Mouse (Mus musculus): Measurements from ENCODE around the gene Efnb3.

The Efnb3 gene

DNA sequence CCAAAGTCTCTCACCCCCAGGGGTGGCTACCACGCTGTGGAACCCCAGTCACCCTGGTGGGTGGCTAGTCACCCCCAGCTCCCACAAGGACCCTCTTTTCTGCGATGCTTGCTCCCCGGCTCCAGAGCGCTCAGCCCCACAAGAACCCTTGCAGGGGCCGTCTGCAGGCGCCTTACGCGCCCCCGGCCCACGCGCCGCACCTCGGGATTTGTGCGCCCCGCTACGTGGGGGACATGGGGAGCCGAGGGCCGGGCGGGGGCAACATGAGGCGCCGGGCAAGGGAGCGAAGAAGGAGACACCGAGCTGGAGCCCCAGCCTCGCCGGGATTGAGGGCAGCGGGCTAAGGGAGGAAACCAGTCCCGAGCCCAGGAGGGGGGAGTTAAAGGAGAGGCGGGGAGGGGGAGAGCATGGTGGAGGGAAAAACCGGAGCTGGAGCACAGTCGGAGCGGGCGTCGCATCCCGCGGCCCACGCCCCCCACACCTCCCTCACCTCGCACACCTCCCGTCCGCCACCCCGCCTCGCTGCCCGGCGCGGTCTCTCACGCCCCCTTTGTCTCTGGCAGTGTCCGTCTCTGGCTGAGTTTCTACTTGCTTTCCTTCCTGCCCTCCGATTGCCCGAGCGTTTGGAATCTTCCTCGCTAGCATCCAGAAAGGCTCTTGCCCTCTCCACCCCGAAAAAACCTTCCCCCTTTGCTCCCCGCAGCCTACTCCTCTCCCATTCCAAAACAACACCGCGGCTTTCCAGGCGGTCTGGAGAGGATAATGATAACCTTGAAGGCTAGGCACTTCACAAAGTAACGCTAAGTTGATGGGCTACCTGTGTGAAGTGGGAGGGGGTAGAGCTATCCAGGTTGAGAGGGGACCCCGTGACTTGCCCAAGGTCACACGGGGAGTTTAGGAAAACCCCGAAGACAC lies at the start of gene Efnb3:
Gene Efnb3 (minus strand): TSS at position 355 of the 915 bp plus-strand sequence.
- no peak for DNase-seq (ENCODE audit: low spot score in 2 of 2)

DNA sequence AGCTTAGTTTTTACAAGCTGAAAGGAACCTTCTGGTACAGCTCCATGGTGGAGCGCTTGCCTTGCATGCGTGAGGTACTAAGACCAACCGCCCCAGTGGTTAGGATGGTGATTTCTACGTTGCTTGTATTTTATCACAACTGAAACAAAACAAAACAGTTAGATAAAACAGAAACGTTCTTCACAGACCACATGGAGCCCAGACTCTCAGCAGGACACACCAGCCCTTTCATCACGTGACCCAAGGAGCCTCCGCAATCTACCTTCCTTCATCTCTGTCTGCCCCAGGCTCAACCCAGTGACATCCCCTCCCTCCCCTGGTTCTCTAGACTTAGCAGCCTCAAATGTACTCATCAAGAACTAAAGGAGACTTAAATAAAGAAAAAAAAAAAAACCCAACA lies 49.4 kb upstream of the Efnb3 start:
- no peak for DNase-seq (ENCODE audit: low spot score in 2 of 2)

DNA sequence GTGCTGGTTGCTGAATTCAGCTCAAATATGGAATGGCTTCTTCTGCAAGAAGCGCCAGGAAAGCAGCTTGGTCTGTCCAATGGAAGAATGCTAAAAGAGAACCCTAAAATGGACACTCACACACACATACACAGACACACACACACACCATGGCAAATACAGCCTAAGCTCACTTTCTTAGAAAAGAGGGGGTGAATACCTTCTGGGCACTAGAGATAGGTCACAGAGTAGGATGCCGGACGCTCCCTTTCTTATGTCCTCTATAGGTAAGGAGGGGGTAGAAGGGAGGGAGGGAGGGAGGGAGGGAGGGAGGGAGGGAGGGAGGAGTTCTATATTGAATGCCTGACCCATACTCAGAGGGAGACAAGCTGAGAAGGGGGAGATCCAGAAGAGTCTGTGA lies 48.5 kb upstream of the Efnb3 start:
- no peak for DNase-seq (ENCODE audit: low spot score in 2 of 2)

DNA sequence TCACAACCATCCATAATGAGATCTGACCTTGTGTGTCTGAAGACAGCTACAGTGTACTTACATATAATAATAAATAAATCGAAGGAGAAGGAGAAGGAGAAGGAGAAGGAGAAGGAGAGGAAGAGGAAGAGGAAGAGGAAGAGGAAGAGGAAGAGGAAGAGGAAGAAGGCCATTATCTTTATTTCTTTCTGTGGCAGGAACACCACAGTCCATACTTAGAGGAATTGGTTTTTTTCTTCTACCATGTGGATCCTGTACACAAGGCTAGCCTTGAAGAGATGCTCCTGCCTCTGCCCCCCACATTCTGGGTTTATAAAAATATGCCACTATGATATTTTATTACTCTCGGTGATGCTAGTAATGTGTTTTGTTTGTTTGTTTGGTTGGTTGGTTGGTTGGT lies 46.8 kb upstream of the Efnb3 start:
- DNase-seq (ENCODE audit: low spot score in 2 of 2), result no peak

DNA sequence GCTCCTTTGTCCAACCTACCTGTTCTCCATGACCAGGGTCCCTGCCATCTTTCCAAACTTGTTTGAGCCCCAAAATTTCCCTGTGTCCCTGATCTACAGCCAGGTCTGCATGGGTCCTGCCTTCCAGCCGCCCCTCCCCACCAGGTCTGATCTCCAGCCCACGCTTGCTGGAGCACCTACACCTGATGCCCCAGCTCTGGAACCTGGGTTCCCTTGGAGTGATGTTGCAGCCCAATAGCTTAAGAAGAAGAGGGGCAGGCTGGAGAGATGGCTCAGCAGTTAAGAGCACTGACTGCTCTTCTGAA lies 46.4 kb upstream of the Efnb3 start:
- DNase-seq (ENCODE audit: low spot score in 2 of 2), result no peak

DNA sequence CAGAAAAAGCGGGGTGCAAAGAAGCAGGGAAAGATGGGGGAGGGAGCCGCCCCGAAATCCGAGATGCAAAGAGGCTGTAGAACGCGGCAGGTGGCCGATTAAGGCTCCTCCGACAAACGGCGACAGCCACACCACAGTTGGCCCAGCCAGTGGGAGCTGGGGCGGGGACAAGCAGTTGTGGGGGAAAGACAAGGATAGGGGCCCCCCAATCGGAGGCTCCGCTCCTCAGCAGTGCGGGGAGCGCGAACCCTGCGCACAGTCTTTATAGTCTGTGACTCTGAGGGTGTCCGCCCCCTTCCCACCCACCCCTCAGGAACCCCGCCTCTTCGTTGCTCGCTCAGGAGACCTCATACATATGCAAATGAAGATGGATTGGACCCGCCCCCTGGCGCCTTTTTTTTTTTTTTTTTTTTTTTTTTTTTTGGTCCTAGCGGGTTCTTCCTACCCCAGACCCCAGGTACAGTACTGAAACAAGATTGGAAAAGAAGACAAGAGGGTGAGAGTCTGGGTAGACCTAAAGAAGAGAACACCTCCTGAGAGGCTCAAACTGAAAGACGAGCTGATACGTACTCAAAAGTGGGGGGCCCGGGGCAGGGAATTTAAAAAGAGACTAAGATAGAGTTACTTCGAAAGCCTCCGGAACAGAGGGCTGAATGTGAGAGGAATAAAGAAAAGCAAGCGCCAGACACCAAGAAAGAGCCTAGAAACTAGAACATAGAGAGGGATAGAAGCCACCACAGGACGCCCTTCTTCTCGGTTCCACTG lies 45.9 kb upstream of the Efnb3 start, which contains the start of gene Atp1b2:
Gene Atp1b2 (minus strand): TSS at position 217 of the 765 bp plus-strand sequence.
- DNase-seq (ENCODE audit: low spot score in 2 of 2), result peak; percentile 76 to 83

DNA sequence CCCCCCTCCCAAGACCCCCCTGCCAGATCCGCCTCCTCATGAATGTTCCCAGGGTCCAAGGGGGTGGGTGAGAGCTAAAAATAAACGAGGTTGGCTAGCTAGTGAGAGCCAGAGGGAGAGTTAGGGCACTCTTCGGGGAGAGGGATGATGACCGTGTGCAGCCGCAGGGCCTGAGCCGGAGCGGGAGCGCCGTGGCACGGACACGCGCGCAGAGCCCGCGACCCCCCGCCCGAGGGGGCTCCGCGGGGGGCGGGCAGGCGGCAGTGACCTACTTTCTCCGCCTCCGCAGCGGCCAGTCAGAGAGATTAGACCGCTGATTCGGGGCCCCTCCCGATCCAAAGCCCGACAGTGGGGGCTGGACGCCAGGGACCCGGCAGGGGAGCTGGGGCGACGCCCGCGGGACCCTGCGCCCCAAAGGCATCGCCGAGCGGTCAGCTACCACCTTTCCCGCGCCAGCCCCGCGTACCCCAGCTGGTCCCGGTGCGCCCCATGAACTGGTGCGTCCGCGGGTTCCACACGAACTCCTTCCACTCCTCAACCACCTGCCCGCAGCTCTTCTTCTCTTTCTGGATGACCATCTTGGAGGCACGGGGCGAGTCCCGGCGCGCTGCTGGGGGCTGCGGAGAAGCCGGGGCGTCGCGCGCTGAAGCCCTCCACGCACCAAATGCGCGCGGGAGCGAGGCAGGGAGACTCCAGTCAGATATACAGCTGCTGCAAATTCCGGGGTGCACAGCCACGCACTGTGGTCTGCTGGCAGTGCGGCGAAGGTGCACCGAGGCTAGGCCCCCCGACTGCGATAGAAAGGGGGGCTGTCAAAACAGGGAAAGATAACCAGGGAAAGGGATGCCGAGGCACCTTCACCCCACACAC lies 45.0 kb upstream of the Efnb3 start:
- peak in 1 of 2 experiments; percentile 51 for DNase-seq (ENCODE audit: low spot score in 2 of 2)

DNA sequence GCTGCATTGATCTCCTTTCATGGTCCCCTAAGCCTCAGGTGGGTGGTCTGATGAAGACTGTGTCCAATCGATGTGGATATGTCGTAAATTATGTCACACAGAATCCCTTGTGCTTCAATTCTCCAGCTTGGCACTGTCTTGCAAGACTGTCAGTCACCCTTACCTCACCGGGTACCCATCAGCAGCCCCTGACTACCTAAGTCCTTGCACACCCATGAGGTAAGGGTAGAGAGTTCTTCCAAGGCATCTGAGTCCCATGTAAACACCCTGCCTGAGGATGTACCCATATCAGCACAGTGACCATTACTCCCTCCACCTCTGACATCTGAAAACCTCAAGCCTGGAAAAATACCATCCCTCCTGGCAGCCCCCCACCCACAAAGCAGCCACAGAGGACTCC lies 44.3 kb upstream of the Efnb3 start:
- no peak for DNase-seq (ENCODE audit: low spot score in 2 of 2)

DNA sequence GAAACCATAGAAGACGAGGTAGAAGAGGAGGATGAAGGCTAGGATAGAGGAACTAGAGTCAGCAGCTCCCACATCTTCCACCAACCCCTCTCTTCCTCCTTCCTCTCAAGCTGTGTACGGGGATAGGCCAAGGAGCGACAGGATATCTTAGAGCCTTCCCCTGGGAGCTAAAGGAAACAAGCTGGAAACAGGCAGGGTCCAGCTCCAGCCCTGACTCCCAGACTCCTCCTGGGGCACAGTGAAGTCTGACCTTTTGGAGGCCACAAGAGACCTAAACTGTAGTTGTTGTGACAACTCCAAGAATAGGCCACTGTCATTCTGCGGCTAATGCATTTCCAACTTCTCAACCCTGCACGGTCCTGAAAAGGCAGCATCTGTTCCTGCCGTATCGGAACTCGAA lies 43.5 kb upstream of the Efnb3 start:
- no peak for DNase-seq (ENCODE audit: low spot score in 2 of 2)

DNA sequence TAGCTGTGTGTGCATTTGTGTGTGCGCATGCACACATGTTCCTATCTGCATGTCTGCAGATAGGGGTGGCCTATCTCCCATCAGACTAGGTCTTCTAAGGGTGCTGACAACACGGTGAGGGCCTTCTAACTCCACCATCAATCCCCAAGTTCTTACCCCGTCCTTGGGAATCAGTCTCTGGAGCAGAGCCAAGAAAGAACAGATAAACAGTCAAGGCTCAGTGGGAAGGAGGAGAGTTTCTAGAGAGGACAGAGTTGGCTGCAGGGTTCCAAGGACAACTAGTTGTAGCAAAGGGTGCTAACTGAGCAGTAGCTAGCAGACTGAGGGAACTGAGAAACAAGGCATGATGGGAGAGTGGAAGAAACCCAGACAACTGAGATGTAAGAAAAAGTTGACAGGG lies 41.8 kb upstream of the Efnb3 start:
- no peak for DNase-seq (ENCODE audit: low spot score in 2 of 2)

DNA sequence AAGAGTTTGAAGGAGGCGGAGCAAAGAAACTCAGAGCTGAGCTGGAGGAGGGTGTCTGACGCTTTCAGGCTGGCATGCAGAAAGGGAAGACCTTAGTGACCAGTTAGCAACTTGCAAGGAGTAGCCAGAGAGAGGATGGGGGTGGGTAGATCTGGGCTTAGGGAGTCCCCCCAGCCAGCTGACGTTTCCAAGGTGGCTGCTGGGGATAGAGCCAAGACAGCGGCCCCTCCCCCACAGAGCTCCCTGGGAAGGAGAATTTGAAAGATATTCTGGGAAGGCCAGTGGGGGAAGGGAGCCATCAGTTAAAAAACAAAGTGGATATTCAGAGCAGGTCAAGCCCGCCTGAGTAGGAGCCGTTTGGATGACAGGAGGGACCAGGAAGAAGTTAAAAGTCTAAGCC lies 40.1 kb upstream of the Efnb3 start:
- peak; percentile 76 to 79 for DNase-seq (ENCODE audit: low spot score in 2 of 2)

DNA sequence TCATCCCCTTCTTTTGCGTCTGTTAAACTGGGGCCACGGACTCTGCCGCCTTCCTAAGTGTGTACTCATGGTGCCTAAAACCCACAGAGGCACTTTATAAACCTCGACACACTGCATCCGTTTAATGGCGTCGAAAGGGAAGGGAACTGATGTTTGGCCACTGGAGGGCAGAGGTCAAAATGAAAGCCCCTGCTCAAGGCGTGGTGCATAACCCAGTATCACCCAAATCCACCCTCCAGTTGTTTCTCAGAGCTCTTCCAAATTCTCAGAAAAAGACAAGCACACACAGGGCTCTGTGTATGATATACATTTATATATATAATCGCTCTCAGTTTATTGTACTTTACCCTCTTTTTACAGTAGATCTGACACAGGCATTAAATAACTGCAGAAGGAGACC lies 39.4 kb upstream of the Efnb3 start:
- DNase-seq (ENCODE audit: low spot score in 2 of 2), result no peak

DNA sequence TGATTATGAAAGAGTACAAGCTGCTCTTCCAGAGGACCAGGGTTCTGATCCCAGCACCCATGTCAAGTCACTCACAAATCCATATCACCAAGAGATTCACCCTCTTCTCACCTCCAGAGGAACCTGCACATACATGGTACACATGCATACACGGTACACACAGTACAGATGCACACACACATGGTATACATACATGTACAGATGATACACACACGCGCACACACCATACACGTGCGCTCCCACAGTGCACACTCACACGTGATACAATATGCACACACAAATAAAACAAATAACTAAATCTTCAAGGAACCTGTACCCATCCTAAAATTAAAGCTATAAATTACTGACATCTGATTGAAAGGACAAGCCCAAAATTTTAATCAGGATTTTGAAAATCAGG lies 34.8 kb upstream of the Efnb3 start:
- no peak for DNase-seq (ENCODE audit: low spot score in 2 of 2)

DNA sequence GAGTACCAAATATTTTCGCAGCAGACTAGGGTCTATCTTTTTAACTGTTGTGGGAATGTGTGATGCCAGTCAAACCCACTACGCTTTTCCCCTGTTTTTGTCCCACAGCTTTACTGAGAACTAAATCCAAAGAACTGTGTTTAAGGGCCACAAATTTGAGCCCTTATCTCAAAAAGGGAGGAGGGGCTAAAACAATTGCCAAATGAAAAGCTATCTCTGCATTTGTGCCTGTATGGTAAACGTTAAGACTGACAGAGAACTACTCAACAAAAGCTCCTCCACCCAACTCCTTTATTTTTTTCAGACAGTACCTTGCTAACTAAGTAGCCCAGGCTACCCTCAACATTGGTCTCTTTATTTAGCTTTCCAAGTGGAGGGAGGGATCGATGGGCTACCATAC lies 32.8 kb upstream of the Efnb3 start:
- no peak for DNase-seq (ENCODE audit: low spot score in 2 of 2)

DNA sequence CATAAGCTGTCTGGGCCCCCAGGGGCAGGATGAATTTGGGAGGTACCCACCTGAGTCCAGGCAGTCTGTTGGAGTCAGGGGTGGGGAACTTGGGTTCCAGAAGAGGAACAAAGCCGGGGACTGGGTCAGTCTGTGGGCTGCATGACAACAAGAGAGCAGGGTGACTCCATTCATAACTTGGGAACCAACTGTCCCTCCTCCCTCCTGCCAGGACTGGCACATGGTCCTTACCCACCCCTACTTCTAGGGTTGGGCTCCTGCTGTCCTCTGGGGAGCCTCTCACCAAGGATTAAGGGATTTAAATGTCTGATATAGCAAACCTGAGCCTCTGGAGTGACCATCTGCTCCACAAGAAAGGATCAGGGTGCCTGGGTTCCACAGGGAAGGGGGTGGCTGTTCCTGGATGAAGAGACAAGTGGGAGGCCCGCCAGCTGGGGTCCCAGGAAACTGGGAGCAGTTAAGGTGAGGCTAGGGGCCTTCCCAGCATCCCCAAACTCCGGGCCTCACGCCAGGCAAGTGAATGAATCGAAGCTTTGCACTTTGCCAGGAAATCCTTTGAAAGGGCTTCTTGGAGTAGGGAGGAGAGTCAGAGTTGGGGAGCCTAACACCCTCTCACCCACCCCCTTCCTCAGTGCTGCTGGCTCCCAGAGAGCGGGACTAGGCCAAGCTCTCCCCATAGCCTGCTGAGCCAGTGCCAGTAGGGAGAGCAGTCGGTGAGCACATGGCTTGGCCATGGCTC lies 32.1 kb upstream of the Efnb3 start:
- DNase-seq (ENCODE audit: low spot score in 2 of 2), result peak; percentile 74 to 76

DNA sequence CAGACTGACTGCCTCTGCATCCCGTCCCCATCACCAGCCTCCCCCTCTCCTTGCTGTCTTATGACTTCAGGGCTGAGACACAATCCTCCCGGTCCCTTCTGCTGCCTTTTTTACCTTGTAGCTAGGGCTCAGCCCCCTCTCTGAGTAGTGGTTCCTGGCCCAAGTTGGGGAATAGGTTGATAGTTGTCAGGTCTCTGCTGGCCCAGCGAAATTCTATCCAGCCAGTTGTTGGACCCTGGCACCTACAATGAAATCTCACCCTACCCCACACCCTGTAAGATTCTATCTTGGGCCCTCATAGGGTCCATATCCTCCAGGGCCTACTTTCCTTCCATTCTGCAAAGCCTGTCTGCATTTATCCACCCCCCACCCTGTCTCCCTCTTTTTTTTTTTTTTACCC lies 31.4 kb upstream of the Efnb3 start:
- no peak for DNase-seq (ENCODE audit: low spot score in 2 of 2)

DNA sequence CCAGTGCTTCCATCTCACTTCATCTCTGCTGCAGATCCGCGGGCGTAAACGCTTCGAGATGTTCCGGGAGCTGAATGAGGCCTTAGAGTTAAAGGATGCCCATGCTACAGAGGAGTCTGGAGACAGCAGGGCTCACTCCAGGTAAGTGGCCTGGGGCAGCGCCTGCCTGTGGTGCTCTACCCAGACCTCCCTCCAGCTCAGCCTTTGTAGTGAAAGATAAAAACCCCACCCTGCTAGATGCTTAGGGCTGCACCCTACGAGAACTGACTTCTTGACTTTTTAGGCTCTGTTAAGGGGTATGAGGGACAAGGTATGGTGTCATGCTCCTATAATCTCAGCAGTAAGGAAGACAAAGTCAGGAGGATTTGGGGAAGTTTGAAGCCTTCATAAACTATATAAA lies 30.6 kb upstream of the Efnb3 start:
- DNase-seq (ENCODE audit: low spot score in 2 of 2), result no peak

DNA sequence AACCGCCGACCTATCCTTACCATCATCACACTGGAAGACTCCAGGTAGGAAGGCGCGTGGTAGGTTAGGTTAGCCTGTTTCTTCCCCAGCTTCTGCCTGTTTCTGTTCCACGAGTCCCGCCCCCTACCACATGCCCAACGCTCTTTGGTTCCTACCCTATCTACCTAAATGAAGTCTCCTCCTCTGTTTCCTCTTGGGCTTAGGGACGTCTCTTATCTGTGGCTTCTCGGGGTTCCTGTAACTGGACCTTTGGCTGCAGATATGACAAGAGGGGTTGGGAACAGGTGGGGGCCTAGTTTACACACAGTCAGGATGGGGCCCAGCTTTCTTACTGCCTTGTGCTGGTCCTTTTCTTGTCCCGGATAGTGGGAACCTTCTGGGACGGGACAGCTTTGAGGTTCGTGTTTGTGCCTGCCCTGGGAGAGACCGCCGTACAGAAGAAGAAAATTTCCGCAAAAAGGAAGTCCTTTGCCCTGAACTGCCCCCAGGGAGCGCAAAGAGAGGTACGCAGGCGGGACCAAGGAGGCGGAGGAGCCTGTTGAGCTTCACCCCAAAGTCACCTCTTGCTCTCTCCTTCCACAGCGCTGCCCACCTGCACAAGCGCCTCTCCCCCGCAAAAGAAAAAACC lies 29.3 kb upstream of the Efnb3 start:
- no peak for DNase-seq (ENCODE audit: low spot score in 2 of 2)

DNA sequence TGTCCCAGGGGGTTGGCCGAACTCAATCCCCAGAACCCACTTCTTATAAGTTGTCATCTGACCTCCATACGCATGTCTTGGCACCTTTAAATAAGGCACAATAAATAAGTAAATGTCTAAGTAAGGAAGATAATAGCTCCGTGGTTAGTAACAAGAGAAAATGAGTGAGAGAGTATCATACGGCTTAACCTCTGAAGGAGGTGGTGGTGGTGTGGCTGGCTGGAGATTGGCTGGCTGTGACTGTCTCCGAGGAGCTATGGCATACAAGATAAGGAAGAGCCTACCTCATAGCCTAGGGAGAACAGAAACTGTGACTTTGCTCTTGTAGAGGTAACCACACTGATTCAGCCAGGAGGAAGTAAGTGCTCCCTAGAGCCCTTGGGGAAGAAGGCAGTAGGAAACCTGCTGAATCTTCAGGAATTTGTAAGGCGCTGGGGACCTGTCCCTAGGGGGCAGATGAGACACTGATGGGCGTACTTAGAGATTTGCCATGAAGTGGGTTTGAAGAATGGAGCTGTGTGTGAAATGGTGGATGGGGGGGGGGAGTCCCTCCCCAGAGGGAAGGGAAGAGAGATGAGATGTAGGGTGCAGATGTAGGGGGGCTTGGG lies 25.8 kb upstream of the Efnb3 start:
- no peak for DNase-seq (ENCODE audit: low spot score in 2 of 2)

DNA sequence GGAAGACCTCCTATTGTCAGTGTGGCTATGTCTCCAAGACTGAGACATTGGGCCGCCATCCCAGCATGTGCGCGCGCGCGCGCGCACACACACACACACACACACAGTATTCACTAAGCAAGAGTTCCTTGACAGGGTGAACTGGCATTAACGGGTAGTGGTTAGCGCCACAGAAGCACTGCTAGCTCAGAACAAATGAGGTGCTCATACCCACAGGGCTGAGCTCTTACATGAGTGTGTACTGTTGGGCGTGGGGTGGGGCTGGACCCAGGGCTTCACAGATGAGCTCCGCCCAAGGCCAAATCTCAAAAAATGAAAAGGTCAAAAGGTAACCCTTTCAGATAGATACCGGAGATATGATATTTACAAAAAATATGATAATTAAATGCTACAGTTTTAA lies 24.9 kb upstream of the Efnb3 start:
- no peak for DNase-seq (ENCODE audit: low spot score in 2 of 2)

DNA sequence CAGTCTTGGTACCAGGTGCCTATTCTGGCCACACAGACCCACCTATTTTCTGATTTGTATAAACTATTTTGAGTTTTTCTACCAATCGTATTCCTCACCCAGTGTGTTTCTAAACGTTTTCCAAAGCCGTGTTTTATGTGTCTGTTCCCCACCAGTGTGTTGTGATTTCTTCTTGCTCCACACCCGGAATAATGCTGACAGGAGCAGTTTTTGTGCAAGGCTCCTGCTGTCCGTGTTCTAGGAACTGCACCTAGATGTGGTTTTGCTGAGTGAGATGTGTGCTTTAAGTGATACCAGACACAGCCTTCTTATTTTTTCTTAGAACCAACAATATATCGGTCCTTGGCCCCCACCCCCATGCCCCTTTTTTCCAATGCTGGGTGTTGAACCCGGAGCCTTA lies 24.0 kb upstream of the Efnb3 start:
- DNase-seq (ENCODE audit: low spot score in 2 of 2), result no peak
